Mouse (Mus musculus) gonadal fat pad, adult 2 months (tissue): Measurements from ENCODE around the gene Rad51b. TPM values are rescaled to one million over a fixed set of nuclear protein-coding genes. Genes with fewer than 3 reads are reported as not detected.
"Not testable (repeated sequence)": the region's sequence is repeated elsewhere in the genome, so short reads cannot be mapped to it uniquely, and the experiment has no call there.

Source experiments
- DNase-seq: peaks from one replicate; pipeline ENCODE4 v3.0.0-alpha.2; 2012; ENCODE audit warnings: low read depth
- polyA plus RNA-seq: library from polyadenylated mRNA; depleted of rRNA; stranded (reverse); fragments of >200 nt; gene quantifications from 2 replicates; pipeline ENCODE4 v1.2.3, GENCODE M21; 2012; rRNA removed

Rad51b gene
- polyA plus RNA-seq: 0.72 and 0.90 TPM in 2 replicates

- DNase-seq: peak; percentile 60
These were observed at the start of gene Rad51b for GRCm38 (mm10) chr12:79297121-79297576. Gene Rad51b, plus strand, starts transcription at chr12:79297282.

GRCm38 (mm10) chr12:79248110-79248509 is 49.0 kb upstream of the Rad51b start:
- no peak for DNase-seq

GRCm38 (mm10) chr12:79253294-79254053 is 43.6 kb upstream of the Rad51b start:
- DNase-seq: no peak

- peak; percentile 31 for DNase-seq
These were observed 42.1 kb upstream of the Rad51b start for GRCm38 (mm10) chr12:79254975-79255374.

- no peak for DNase-seq
These were observed 36.9 kb upstream of the Rad51b start for GRCm38 (mm10) chr12:79260154-79260553.

- no peak for DNase-seq
These were observed 36.0 kb upstream of the Rad51b start for GRCm38 (mm10) chr12:79261035-79261434.

- DNase-seq: no peak
These were observed 24.5 kb upstream of the Rad51b start for GRCm38 (mm10) chr12:79272604-79273003.

- no peak for DNase-seq
These were observed 17.5 kb upstream of the Rad51b start for GRCm38 (mm10) chr12:79279513-79280115.

- no peak for DNase-seq
These were observed 14.5 kb upstream of the Rad51b start for GRCm38 (mm10) chr12:79282595-79282994.

GRCm38 (mm10) chr12:79292874-79293273 is 4.2 kb upstream of the Rad51b start:
- no peak for DNase-seq

- peak; percentile 75 for DNase-seq
These were observed 811 bp upstream of the Rad51b start, which contains the start of gene Zfyve26 for GRCm38 (mm10) chr12:79296126-79296816. Gene Zfyve26, minus strand, starts transcription at chr12:79296304.

GRCm38 (mm10) chr12:79297884-79298636 is 978 bp downstream of the Rad51b start:
- no peak for DNase-seq

GRCm38 (mm10) chr12:79301802-79302201 is 4.7 kb downstream of the Rad51b start:
- no peak for DNase-seq

GRCm38 (mm10) chr12:79305131-79305530 is 8.0 kb downstream of the Rad51b start:
- DNase-seq: no peak

GRCm38 (mm10) chr12:79306013-79306412 is 8.9 kb downstream of the Rad51b start:
- DNase-seq: no peak

- DNase-seq: no peak
These were observed 16.6 kb downstream of the Rad51b start for GRCm38 (mm10) chr12:79313721-79314120.

GRCm38 (mm10) chr12:79317339-79317738 is 20.3 kb downstream of the Rad51b start:
- no peak for DNase-seq

- DNase-seq: no peak
These were observed 23.8 kb downstream of the Rad51b start for GRCm38 (mm10) chr12:79320895-79321294.

- not testable (repeated sequence) for DNase-seq
These were observed 25.5 kb downstream of the Rad51b start for GRCm38 (mm10) chr12:79322539-79322938.

- DNase-seq: no peak
These were observed 29.2 kb downstream of the Rad51b start for GRCm38 (mm10) chr12:79326236-79326635.

- no peak for DNase-seq
These were observed 29.7 kb downstream of the Rad51b start for GRCm38 (mm10) chr12:79326745-79327144.

- DNase-seq: no peak
These were observed 30.8 kb downstream of the Rad51b start for GRCm38 (mm10) chr12:79327868-79328267.
